Mouse (Mus musculus) granulocyte monocyte progenitor cell, adult 5-6 weeks (primary cell): ENCODE data around the gene Vmn2r24. TPM values are rescaled to one million over a fixed set of nuclear protein-coding genes. Genes with fewer than 3 reads are reported as not detected.
"Not testable (repeated sequence)": the region's sequence is repeated elsewhere in the genome, so short reads cannot be mapped to it uniquely, and the experiment has no call there.

Experiments used
- ATAC-seq: replicated peaks from 2 replicates; pipeline ENCODE4 v1.8.0; 2016; ENCODE audit warnings: mild to moderate bottlenecking, moderate TSS enrichment, inconsistent platforms; ENCODE audit not compliant: poor library complexity, severe bottlenecking
- total RNA-seq, 2 experiments: library from RNA; stranded (forward) in 1 of 2; stranded (reverse) in 1 of 2; fragments of 200-712, 200-1000 nt in 1 of 2; fragments of >200 nt in 1 of 2; fragmentation: Nextera tagmentation in 1 of 2; gene quantifications; 2 replicates each; pipeline ENCODE4 v1.2.3; 2014 to 2017

Gene Vmn2r24
- not detected in 2 replicates for total RNA-seq (2014; fragmentation: Nextera tagmentation)
- not detected in 2 replicates for total RNA-seq (2017)

- no peak for ATAC-seq
These were observed at the start of gene Vmn2r24 for GRCm38 (mm10) chr6:123778579-123778978. Vmn2r24 (plus strand) TSS chr6:123778879.

GRCm38 (mm10) chr6:123770031-123770430 is 8.6 kb upstream of the Vmn2r24 start:
- ATAC-seq, result no peak

GRCm38 (mm10) chr6:123784857-123785256 is 6.2 kb downstream of the Vmn2r24 start:
- ATAC-seq, result no peak

GRCm38 (mm10) chr6:123793746-123794145 is 15.1 kb downstream of the Vmn2r24 start:
- peak; percentile 14; the same call in 1 of the 2 replicates for ATAC-seq

- ATAC-seq, result not testable (repeated sequence)
These were observed 31.6 kb downstream of the Vmn2r24 start for GRCm38 (mm10) chr6:123810291-123810690.

GRCm38 (mm10) chr6:123819951-123820350 is 41.3 kb downstream of the Vmn2r24 start:
- no peak for ATAC-seq

- not testable (repeated sequence) for ATAC-seq
These were observed 74.7 kb downstream of the Vmn2r24 start, which contains the start of gene Vmn2r25 for GRCm38 (mm10) chr6:123853363-123853762. Vmn2r25 (minus strand) TSS chr6:123853463.

Other genes with a start within 250 kb of the Vmn2r24 start
- not detected in 2 replicates for gene Vmn2r21, start 245.5 kb upstream of the Vmn2r24 start, total RNA-seq (2014; fragmentation: Nextera tagmentation)
- not detected in 2 replicates for gene Vmn2r21, start 245.5 kb upstream of the Vmn2r24 start, total RNA-seq (2017)
- gene Vmn2r22, start 128.2 kb upstream of the Vmn2r24 start, total RNA-seq (2014; fragmentation: Nextera tagmentation), result not detected in 2 replicates
- gene Vmn2r22, start 128.2 kb upstream of the Vmn2r24 start, total RNA-seq (2017), result not detected in 2 replicates
- gene Vmn2r23, start 76.2 kb upstream of the Vmn2r24 start, total RNA-seq (2014; fragmentation: Nextera tagmentation), result not detected in 2 replicates
- not detected in 2 replicates for gene Vmn2r23, start 76.2 kb upstream of the Vmn2r24 start, total RNA-seq (2017)
- gene Vmn2r25, start 74.6 kb downstream of the Vmn2r24 start, total RNA-seq (2014; fragmentation: Nextera tagmentation), result not detected in 2 replicates
- gene Vmn2r25, start 74.6 kb downstream of the Vmn2r24 start, total RNA-seq (2017), result not detected in 2 replicates
- gene Vmn2r26, start 245.7 kb downstream of the Vmn2r24 start, total RNA-seq (2014; fragmentation: Nextera tagmentation), result not detected in 2 replicates
- not detected in 2 replicates for gene Vmn2r26, start 245.7 kb downstream of the Vmn2r24 start, total RNA-seq (2017)